Mouse (Mus musculus) kidney, postnatal 0 days (tissue): ENCODE measurements around the gene Hoxb9. TPM values are rescaled to one million over a fixed set of nuclear protein-coding genes. Genes with fewer than 3 reads are reported as not detected.

Source experiments
- ATAC-seq: fragments of 200-750 bp; cut with Nextera tagmentation; replicated peaks from 2 replicates; pipeline ENCODE4 v1.8.0; 2017; ENCODE audit warnings: low read depth, moderate number of reproducible peaks, moderate TSS enrichment, moderate library complexity; ENCODE audit not compliant: low FRiP score
- DNase-seq: peaks from one replicate; pipeline ENCODE4 v3.0.0-alpha.2; 2016; ENCODE audit warnings: low spot score
- H3K27ac ChIP-seq: fragments of 300-500 bp; sonication (generic); 2 replicates; pipeline ENCODE4 v1.5.1; 2014; ENCODE audit warnings: mild to moderate bottlenecking
- H3K27me3 ChIP-seq: fragments of 300-500 bp; sonication (generic); 2 replicates; pipeline ENCODE4 v1.6.1; 2014; ENCODE audit warnings: low read length, mixed read lengths; ENCODE audit not compliant: insufficient read depth
- H3K36me3 ChIP-seq: fragments of 300-500 bp; sonication (generic); 2 replicates; pipeline ENCODE4 v1.6.1; 2014; ENCODE audit warnings: low read length, mixed read lengths; ENCODE audit not compliant: insufficient read depth
- H3K4me1 ChIP-seq: fragments of 300-500 bp; sonication (generic); replicated peaks from 2 replicates; pipeline ENCODE4 v1.6.1; 2014; ENCODE audit warnings: antibody characterized with exemption, low read length, mixed read lengths; ENCODE audit not compliant: insufficient read depth
- H3K4me2 ChIP-seq: fragments of 300-500 bp; sonication (generic); 2 replicates; pipeline ENCODE4 v1.6.1; 2014; ENCODE audit warnings: mild to moderate bottlenecking, low read length, moderate library complexity, mixed read lengths
- H3K4me3 ChIP-seq: fragments of 300-500 bp; sonication (generic); replicated peaks from 2 replicates; pipeline ENCODE4 v1.5.1; 2014; ENCODE audit warnings: low read depth, low read length
- H3K9ac ChIP-seq: fragments of 300-500 bp; sonication (generic); 2 replicates; pipeline ENCODE4 v1.6.1; 2014; ENCODE audit warnings: low read depth, low read length
- H3K9me3 ChIP-seq: fragments of 300-500 bp; sonication (generic); replicated peaks from 2 replicates; pipeline ENCODE4 v1.6.1; 2016; ENCODE audit warnings: low read length, inconsistent platforms, mixed read lengths
- CTCF ChIP-seq: IDR thresholded peaks from 2 replicates; pipeline ENCODE4 v1.5.1; 2016; ENCODE audit warnings: antibody characterized with exemption, low read depth, mild to moderate bottlenecking, moderate library complexity
- WGBS: fragments of 180-500 bp; shearing (Covaris S2); extraction: QIAGEN DNeasy Blood & Tissue Kit; methylation state at CpG from one replicate; pipeline ENCODE4 v1.1.7; 2014; 5-methylcytosine and 5-hydroxymethylcytosine counted together
- polyA plus RNA-seq: library from polyadenylated mRNA; unstranded; fragments of >200 nt; fragmentation: Nextera tagmentation; extraction: Ambion mirVana; gene quantifications from 2 replicates; pipeline ENCODE4 v1.2.1, GENCODE M21; 2015

The Hoxb9 gene
- polyA plus RNA-seq, 1 experiment from 2014 or later: 23.1 TPM

DNA sequence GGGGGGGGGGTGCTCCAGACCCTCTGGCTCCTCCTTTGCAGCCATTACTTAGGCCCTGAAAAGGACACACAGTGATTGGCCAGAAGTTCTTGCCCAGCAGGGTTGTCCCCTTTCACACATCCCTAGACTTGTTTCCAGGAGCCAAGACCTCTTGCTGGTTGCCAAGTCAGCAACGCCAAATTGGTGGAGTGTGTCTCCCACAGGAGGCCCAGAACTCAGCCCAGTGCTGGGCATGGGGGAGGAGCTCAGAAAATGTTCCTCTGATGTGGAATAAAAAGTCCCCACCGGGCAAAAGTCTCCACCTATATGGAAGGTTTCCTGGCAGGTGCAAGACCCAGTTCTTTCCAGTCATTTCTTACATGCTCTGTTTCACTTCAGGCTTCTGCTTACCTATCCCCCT, 12.2 kb upstream of the Hoxb9 start:
- 12% methylated on average over 2 of the region's 2 CpGs for WGBS
- ATAC-seq (peak; percentile 26; the same call in 1 of the 2 replicates), DNase-seq (no peak)
- no peak overlapping the region for H3K4me3 ChIP-seq
- H3K4me1 ChIP-seq: peaks cover 43% of the 10 kb centered on the region
- H3K9me3 ChIP-seq: no peaks in the 10 kb centered on the region
- no peak overlapping the region for H3K4me2 ChIP-seq
- no peaks in the 10 kb centered on the region for H3K27me3 ChIP-seq
- H3K27ac ChIP-seq: no peak overlapping the region
- no peak for TF ChIP-seq CTCF
- peaks cover 3% of the 10 kb centered on the region; the same call in 1 of the 2 replicates for H3K36me3 ChIP-seq
- H3K9ac ChIP-seq: no peak overlapping the region

DNA sequence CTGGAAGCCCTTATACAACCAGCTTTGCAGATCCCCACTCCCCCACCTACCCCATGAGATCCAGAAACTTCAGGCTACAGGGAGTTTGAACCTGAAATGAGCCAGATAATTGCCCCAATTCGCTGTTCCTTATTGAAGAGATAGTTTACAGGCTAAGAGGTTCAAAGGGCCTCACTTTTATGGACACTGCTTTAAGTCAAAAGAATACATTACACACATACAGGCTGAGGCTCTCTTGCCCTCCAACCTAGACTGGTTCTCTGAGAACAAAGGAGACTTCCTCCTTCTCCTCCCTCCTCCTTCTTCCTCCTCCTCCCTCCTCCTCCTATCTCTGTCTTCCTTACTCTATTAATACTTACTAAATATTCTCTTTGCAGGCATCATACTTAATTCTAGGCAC, 11.7 kb upstream of the Hoxb9 start:
- no peaks in the 10 kb centered on the region for H3K27me3 ChIP-seq
- DNase-seq: no peak
- peak overlapping the region; percentile 60; the same call in 1 of the 2 replicates for H3K27ac ChIP-seq
- 4% methylated on average over 1 of the region's 1 CpGs for WGBS
- TF ChIP-seq CTCF: no peak
- H3K4me2 ChIP-seq: no peak overlapping the region
- H3K9me3 ChIP-seq: no peaks in the 10 kb centered on the region
- no peak for ATAC-seq
- no peak overlapping the region for H3K4me3 ChIP-seq
- peaks cover 45% of the 10 kb centered on the region for H3K4me1 ChIP-seq
- H3K9ac ChIP-seq: no peak overlapping the region
- H3K36me3 ChIP-seq: peaks cover 6% of the 10 kb centered on the region; the same call in 1 of the 2 replicates

DNA sequence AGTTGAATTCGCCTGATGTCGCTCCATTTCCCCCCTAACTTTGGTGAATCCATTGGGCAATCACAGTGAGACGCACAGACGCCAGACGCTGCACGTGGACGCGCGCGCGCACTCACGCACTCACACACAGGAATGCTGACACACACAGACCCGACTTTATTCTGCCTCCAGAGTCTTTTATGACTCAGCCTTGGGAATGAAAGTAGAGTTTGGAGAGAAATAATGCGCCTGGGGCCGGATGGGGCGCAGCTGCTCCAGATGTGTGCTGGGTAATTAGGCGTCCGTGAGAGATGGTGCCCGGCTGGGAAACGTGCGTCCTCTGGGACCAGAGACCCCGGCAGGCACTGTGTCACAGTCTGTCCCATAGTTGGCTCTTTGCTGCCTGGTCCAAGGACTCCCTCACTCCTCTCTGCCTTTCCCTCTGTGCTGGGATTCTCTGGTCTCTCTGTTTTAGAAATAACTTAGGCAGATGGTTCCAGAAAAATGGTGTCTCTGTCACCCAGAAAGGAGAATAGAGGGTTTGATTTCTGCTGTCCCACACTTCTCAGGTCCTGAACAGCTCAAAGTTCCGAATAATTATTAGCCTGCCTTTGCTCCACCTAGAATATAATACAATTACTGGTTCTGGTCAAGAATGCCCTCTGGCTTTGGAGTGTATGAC, 10.8 kb upstream of the Hoxb9 start:
- DNase-seq (peak; percentile 76), ATAC-seq (no peak)
- Histone ChIP-seq H3K4me1 (peaks cover 40% of the 10 kb centered on the region), H3K4me2 (peak overlapping the region; percentile 23), H3K9ac (no peak overlapping the region), H3K4me3 (no peak overlapping the region), H3K36me3 (peaks cover 12% of the 10 kb centered on the region; the same call in 1 of the 2 replicates), H3K27me3 (no peaks in the 10 kb centered on the region), H3K27ac (peak overlapping the region; percentile 51; the same call in 1 of the 2 replicates), H3K9me3 (no peaks in the 10 kb centered on the region)
- WGBS: 10% methylated on average over 23 of the region's 23 CpGs
- no peak for TF ChIP-seq CTCF

DNA sequence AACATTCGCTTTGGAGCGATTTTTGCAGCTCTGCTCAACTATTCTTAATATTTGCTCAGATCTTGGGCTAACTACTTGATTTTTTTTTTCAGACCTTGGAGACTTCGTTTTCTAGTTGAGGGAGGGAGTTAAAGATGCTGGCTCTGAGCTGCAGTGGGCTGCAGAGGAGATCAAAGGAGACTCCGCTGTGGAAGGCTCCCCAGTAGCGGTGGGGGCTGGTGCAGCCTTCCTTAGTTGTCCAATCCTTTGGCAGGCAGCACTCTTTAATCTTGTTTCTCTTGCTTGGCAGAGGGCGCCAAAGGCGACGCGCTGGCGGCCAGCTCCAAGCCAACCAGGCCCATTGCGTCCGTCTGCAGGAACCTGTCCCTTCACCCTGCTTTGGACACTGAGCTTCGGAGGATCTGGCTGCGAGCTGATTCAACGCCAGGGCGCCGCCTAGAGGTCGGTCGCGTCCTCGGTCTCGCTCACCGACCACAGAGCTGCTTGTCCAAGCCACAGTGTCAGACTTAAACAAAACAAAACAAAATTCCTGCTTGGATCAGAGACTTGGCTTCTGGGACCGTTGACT, 9.8 kb upstream of the Hoxb9 start:
- H3K4me2 ChIP-seq: peak overlapping the region; percentile 41
- H3K27me3 ChIP-seq: no peaks in the 10 kb centered on the region
- H3K4me3 ChIP-seq: no peak overlapping the region
- H3K9ac ChIP-seq: no peak overlapping the region
- H3K36me3 ChIP-seq: peaks cover 12% of the 10 kb centered on the region; the same call in 1 of the 2 replicates
- WGBS: 6% methylated on average over 24 of the region's 24 CpGs
- peak; percentile 94 for DNase-seq
- peak; percentile 29; the same call in 1 of the 2 replicates for ATAC-seq
- peak overlapping the region; percentile 47 for H3K27ac ChIP-seq
- TF ChIP-seq CTCF: peak; percentile 89
- peaks cover 32% of the 10 kb centered on the region for H3K4me1 ChIP-seq
- H3K9me3 ChIP-seq: no peaks in the 10 kb centered on the region

DNA sequence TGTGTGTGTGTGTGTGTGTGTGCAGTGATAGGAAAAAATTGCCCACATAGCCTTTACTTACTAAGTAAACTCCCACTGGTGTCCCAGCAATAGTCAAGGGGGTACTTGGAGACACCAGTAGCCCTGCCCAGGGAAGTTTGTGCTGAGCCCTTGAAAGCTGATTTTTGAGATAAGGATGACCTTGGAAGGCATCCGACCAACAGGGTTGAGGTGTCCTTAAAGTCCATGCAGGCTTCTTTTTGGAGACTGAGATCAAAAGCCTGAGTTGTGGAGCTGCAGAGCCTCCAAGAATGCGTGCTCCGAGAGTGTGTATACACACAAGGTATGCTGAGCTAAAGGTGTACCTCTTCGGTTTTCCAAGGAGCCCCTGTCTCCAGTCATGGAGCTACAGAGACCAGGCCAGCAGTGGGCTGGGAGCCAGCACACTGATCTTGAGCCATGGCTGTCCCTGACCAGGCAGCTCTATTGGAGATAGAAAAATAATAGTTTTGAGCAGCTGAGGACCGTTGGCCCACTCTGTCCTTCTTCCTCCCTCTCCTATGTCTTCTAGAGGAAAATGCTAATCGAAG, 8.9 kb upstream of the Hoxb9 start:
- Histone ChIP-seq H3K4me1 (peaks cover 31% of the 10 kb centered on the region), H3K27ac (no peak overlapping the region), H3K4me3 (no peak overlapping the region), H3K9me3 (no peaks in the 10 kb centered on the region), H3K9ac (no peak overlapping the region), H3K4me2 (no peak overlapping the region), H3K27me3 (no peaks in the 10 kb centered on the region), H3K36me3 (peaks cover 15% of the 10 kb centered on the region; the same call in 1 of the 2 replicates)
- ATAC-seq (no peak), DNase-seq (no peak)
- TF ChIP-seq CTCF: no peak
- WGBS: 44% methylated on average over 6 of the region's 6 CpGs

DNA sequence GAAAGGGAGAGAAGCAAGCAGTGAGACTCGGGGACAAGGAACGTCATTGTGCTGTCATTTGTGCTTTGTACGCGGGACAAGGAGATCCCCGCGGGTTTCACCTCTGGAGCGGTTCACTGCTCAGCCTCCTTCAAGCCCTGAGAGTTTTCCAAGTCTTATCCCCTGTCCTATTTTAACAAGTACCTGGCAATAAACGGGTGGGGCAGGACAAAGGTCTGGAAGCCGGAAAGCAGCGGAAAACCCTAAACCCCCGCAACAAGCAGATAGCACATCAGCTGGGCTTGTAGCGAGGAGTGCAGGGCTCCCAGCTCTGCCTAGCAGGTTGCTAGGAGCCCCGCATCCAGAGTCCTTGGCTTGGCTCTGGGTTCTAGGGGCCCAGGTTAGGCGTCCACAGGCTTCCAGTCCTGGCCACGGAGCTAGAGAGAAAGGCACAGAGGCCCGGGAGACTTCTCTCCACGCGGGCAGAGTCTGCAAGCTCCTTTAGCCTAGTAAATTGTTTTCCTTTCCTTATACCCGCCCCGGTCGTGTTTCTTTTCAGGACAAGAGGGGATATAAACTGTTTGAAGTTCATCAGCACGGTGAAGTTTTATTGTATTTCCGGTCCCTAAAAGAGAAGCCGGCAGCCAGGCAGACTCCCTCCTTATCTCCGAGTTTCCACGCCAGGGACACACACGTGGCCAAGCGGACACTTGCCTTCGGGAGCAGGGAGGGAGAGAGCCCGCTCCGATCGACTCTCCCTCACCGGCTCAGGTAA, 7.4 kb upstream of the Hoxb9 start:
- Histone ChIP-seq H3K27ac (peak overlapping the region; percentile 32; the same call in 1 of the 2 replicates), H3K9me3 (no peaks in the 10 kb centered on the region), H3K36me3 (peaks cover 17% of the 10 kb centered on the region; the same call in 1 of the 2 replicates), H3K4me3 (no peak overlapping the region), H3K27me3 (no peaks in the 10 kb centered on the region), H3K4me1 (peaks cover 18% of the 10 kb centered on the region), H3K9ac (peak overlapping the region; percentile 36; the same call in 1 of the 2 replicates), H3K4me2 (peak overlapping the region; percentile 31)
- DNase-seq (no peak), ATAC-seq (no peak)
- TF ChIP-seq CTCF: no peak
- 29% methylated on average over 33 of the region's 33 CpGs for WGBS
